Mouse (Mus musculus): ENCODE measurements around the gene Ripor1.
A peak's percentile ranks its signal among the peaks of the same experiment; 100 is the strongest.

The Ripor1 gene

GRCm38 (mm10) chr8:105624831-105625230 lies 19.8 kb downstream of the Ripor1 start:
- DNase-seq (ENCODE audit: low read depth, low spot score), result no peak

GRCm38 (mm10) chr8:105626086-105626485 lies 21.0 kb downstream of the Ripor1 start:
- DNase-seq (ENCODE audit: low read depth, low spot score), result no peak

DNA sequence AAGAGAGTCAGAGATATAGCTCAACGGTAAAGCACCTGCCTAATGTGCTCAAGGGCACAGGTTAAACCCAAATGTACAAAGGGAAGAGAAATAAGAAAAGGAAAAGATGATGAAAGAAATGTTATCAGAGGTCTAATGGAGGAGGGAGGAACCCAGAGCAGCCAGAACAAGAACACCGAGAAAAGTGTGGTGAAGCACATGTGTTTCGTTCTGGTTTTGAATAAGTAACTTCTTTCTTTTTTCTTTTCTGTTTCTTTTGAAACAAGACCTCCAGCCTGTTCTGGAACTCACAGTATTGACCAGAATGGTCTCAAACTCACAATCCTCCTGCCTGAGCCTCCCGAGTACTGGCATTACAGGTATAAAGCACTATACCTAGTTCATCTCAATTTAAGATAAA lies 24.3 kb downstream of the Ripor1 start:
- no peak for DNase-seq (ENCODE audit: low read depth, low spot score)

- no peak for DNase-seq (ENCODE audit: low read depth, low spot score)
Measured at GRCm38 (mm10) chr8:105634771-105635458, 29.9 kb downstream of the Ripor1 start.

DNA sequence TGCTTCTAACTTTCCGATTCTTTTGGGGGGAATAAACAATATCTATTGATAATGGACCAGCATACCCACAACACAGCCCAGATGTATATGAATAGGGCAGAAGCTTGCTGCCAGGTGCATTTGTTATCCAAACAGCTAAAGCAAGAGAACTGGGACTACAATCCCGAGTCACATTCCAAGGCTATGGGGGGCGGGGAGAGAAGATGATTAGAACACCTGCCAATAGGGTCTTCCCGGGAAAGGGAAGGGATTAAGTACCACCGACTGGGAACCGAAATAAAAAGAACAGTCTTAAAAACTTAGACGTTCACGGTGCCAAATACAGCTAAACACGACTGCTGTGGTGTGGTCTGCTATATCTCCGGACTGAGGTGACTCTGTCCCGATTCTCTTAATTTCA lies 30.4 kb downstream of the Ripor1 start:
- DNase-seq (ENCODE audit: low read depth, low spot score), result peak; percentile 77

DNA sequence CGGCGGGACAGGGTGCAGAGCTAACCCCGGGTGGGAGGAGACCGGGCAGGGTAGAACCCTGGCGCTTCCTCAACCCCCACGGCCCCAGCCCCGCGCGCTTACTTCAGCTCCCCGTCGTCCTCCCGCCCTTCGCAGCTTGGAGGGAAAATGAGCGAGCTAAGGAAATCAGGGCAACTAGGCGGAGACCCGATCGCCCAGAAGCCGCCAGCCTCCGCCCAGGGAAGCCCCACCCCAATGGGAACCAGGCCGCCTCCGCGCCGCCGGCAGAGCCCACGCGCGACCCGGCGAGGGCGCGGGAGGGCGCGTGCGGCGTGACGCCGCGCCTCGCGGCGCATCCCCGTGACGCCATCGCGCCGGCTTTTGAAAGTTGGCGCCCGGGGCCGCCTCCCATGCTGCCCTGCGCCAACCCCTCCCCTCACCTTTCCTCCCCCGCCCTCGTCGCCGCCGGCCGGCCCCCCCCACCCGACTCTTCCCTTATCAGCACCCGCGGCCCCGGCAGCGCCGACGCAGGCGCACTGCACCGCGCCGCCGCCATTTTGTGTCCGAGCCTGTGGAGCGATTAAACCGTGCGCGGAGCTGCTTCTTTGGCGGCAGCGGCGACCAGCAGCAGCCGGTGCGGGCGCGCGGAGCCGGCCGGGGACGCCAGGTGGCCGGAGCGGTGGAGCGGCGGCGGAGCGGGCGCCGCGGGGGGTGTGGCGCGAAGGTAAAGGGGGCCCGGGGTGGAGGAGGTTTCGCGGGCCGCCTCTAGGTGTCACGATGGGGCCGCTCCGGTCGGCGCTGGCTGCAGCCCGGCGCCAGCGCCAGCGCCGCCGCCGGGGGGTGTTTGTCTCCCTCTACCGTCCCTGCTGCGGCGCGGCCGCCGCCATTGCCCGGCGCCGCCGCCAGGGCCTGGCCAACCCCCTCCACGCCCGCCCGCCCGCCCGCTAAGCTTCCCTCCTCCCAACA lies 31.2 kb downstream of the Ripor1 start, which contains the start of gene Ctcf:
Gene Ctcf, plus strand, starts transcription at position 551 of the 945 bp plus-strand sequence.
- DNase-seq (ENCODE audit: low read depth, low spot score), result peak; percentile 91

GRCm38 (mm10) chr8:105636963-105637510 lies 32.0 kb downstream of the Ripor1 start, which contains the start of gene Agrp:
Agrp (minus strand) TSS chr8:105637393.
- no peak for DNase-seq (ENCODE audit: low read depth, low spot score)

DNA sequence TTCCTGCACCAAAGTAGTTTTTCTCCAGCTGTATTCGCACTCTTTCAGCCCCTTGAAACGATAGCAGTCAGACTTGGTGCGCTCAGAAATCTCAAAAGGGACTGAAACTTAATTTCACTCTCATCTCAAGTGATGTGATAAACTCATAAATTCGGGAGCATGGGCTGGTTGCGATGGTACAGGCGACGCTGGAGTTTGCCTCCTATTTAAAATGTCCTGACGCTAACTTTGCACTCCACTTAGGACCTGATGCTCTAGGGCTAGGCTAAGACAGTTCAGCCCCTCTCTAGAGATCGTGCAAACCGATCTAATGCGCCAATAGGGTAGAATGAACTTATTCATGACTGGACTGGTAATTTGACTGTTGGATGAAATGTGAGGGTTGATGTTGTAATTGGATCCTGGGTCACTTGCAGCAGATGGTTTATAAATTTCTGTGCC lies 32.6 kb downstream of the Ripor1 start:
- DNase-seq (ENCODE audit: low read depth, low spot score), result peak; percentile 50

DNA sequence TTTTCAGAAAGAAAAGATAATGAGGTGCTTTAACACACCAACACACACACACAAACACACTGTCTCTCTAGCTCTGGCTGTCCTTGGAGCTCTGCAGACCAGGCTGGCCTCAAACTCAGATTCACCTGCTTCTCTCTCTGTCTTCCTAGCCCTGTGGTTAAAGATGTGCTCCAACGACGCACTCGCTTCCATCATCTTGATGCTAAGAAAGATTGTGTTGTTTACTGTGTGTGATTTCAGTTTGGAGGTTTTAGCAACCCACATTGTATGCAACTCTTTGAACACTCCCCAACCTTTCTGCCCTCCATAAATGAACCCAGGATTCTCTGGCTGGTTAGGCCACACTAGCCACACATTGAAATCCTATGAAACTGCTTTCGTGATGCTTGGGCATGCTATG lies 33.5 kb downstream of the Ripor1 start:
- no peak for DNase-seq (ENCODE audit: low read depth, low spot score)

GRCm38 (mm10) chr8:105639835-105640234 lies 34.8 kb downstream of the Ripor1 start:
- DNase-seq (ENCODE audit: low read depth, low spot score), result no peak

GRCm38 (mm10) chr8:105640511-105640910 lies 35.5 kb downstream of the Ripor1 start:
- DNase-seq (ENCODE audit: low read depth, low spot score), result no peak

- DNase-seq (ENCODE audit: low read depth, low spot score), result no peak
Measured at GRCm38 (mm10) chr8:105645205-105645604, 40.1 kb downstream of the Ripor1 start.

DNA sequence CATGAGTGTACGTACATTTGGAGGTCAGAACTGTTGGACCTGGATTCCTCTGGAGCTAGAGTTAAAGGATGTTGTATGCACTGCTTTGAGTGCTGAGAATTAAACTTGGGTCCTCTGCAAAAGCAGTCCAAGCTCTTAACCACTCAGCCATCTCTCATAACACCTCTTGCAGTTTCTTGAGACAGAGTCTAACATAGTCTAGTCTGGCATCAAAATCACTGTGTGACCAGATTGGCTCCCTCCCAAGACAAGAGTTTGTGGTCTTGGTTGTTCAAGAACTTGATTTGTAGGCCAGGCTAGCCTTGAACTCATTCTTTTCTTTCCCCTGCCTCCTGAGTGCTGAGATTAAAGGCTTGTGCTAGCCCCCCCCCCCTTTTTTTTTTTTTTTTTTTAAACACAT lies 43.9 kb downstream of the Ripor1 start:
- no peak for DNase-seq (ENCODE audit: low read depth, low spot score)

DNA sequence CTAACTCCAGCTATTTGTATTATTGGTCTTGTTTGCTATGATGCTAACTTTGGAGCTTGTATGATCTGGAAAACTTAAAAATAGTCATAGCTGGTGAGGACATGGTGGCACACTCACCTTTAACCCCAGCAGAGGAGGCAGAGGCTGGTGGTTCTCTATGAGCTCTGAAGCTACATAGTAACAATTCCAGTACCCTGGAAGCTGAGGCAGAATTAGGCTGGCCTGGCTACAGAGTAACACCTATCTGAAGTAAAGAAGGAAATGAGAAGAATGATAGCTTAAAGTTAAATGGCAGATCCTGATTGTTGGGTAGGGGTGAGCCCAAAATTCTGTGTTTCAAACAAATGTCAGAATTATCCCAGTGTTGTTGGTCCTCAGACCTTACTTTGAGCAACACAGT lies 52.6 kb downstream of the Ripor1 start:
- no peak for DNase-seq (ENCODE audit: low read depth, low spot score)

- peak; percentile 80 for DNase-seq (ENCODE audit: low read depth, low spot score)
Measured at GRCm38 (mm10) chr8:105661167-105661566, 56.1 kb downstream of the Ripor1 start.
